Mouse (Mus musculus) CD8-positive naive resting alpha-beta T cell, adult 57 days (primary cell): Measurements from ENCODE around the gene Atp6v1f. TPM values are rescaled to one million over a fixed set of nuclear protein-coding genes. Genes with fewer than 3 reads are reported as not detected.

Experiments used
- total RNA-seq: library from RNA; stranded (reverse); gene quantifications from one replicate; pipeline ENCODE4 v1.2.4, GENCODE M21; 2023

The Atp6v1f gene
- 154 TPM for total RNA-seq

DNA sequence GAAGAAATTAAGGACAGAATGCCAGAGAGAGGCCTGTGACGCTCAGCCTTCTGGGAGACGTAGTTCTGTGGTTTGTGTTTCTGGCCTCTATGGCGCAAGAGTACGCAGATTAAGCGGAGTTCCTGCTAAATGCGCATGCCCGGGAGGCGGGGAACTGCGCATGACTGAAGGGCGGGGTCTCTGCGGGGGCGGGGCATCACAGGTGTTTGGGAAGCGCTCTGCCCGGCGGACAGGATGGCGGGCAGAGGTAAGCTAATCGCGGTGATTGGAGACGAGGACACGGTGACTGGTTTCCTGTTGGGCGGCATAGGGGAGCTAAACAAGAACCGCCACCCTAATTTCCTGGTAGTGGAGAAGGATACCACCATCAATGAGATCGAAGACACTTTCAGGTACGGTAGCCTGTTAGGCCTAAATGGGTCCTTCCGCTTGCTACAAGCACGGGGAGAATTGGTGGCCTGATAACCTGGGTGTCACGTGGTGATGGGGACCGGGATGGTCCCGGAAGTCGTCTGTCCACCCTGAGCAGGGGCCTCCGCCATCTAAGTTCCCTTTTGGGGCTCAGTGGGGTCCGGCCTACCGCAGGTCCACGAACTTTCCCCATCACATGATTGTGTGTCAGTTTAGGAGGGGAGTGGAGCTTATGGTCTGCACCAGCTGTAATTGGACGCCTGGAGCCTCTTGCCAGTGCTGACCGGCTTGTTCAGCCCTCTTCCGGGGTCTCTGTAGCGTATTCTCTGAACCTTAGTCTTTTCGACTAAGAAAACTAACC, at the start of gene Atp6v1f:
Atp6v1f (plus strand) TSS at position 136 of the 772 bp plus-strand sequence.

DNA sequence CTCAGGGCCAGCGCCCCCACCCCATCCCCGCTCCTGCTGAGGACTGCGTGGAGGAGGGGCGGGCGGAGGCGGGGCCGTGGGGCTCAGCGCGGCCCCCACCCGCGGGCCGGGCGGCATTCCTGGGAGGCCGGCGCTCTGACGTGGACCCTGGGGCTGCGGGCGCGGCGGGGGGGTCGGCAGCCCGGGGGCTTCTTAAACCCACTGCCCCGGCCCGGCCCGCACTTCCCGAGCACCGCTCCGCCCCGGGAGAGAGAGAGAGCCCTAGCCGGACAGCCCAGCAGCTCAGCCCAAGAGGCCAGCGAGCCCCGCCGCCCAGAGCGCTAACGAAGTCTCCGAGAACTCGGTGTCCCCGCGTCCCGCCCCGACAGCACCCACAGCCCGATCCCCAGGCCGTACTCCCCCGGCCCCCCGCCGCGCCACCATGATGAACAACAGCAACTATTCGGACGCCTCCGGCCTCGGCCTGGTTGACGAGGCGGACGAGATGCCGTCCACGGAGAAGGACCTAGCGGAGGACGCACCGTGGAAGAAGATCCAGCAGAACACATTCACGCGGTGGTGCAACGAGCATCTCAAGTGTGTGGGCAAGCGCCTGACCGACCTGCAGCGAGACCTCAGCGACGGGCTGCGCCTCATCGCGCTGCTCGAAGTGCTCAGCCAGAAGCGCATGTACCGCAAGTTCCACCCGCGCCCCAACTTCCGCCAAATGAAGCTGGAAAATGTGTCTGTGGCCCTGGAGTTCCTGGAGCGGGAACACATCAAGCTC, 34.3 kb upstream of the Atp6v1f start, which contains the start of gene Flnc:
Flnc (plus strand) TSS at position 219 of the 766 bp plus-strand sequence.

DNA sequence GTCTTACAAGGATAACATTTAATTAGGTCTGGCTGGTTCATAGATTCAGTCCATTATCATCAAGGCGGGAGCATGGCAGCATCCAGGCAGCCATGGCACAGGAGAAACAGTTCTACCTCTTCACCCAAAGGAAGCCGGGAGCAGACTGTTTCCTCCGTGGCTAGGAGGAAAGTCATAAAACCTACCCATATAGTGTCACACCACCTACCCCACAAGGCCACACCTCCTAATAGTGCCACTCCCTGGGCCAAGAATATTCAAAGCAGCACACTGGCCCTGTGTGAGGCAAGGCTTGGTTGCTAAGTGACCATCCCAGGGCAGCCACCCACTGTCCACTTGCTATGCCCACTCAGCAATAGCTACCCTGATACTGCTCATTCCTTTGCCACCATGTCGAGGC, 3.6 kb downstream of the Atp6v1f start, which contains the start of gene Atp6v1fnb:
Atp6v1fnb (plus strand) TSS at position 301 of the 400 bp plus-strand sequence.

DNA sequence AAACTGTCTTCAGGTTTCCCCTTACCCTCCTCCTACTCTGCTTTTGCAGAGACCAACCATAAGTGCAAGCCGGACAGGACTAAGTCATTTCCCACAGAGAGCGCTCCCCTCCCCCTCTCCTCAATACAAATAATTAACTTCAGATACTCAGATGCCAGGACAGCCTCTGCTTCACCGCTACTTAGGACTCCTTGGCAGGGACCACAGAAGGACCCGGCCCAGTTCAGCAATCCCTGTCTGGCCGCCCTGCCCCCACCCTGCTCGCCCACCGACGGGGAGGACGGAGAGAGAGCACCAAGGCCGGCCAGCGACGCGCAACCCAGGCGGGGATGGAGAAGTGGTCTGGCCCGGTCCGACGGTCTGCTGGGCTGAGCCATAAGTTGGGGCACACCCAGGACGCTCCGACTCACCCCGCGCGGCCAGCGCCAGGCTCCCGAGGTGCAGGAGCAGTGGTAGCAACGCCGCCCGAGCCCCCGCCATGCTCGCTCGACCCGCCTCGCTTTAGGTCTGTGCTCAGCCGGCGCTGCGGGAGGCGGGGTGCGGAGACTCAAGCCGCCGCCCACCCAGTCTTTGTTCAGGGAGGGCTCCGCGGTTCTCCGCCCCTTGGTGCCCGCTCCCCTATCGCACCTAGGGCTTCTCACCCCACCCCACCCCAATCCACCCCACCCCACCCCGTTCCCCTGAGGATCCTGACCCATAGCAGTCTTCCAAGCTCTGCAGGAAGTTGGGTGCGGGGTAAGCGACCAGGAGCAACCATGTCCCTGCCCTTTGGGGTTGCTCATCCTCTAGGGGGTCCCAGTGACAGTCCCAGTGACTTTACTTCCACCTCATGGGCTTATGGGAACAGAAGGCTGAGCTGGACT, 40.2 kb downstream of the Atp6v1f start, which contains the start of gene Kcp:
Kcp (minus strand) TSS at position 506 of the 863 bp plus-strand sequence.

Other genes with a start within 250 kb of the Atp6v1f start
- 17.2 TPM for gene Hilpda, start 195.2 kb upstream of the Atp6v1f start, total RNA-seq
- gene Fam71f2, start 188.1 kb upstream of the Atp6v1f start, total RNA-seq: 0.98 TPM
- gene Fam71f1, start 148.6 kb upstream of the Atp6v1f start, total RNA-seq: not detected
- gene Calu, start 119.6 kb upstream of the Atp6v1f start, total RNA-seq: 54.5 TPM
- gene Opn1sw, start 79.2 kb upstream of the Atp6v1f start, total RNA-seq: not detected
- gene Ccdc136, start 71.4 kb upstream of the Atp6v1f start, total RNA-seq: not detected
- gene Flnc, start 34.5 kb upstream of the Atp6v1f start, total RNA-seq: 0.06 TPM
- 8.5 TPM for gene Atp6v1fnb, start 3.7 kb downstream of the Atp6v1f start, total RNA-seq
- gene Kcp, start 40.2 kb downstream of the Atp6v1f start, total RNA-seq: not detected
- gene Irf5, start 58.9 kb downstream of the Atp6v1f start, total RNA-seq: 16.3 TPM
- gene Tnpo3, start 142.2 kb downstream of the Atp6v1f start, total RNA-seq: 97.9 TPM
- gene Tspan33, start 226.5 kb downstream of the Atp6v1f start, total RNA-seq: 0.77 TPM